Mouse (Mus musculus): ENCODE data around the gene Gid4. TPM values are rescaled to one million over a fixed set of nuclear protein-coding genes. Genes with fewer than 3 reads are reported as not detected.
A peak's percentile ranks its signal among the peaks of the same experiment; 100 is the strongest.
"Not testable (repeated sequence)": the region's sequence is repeated elsewhere in the genome, so short reads cannot be mapped to it uniquely, and the experiment has no call there.

Gene Gid4
- polyA plus RNA-seq, 1 experiment: 26.0 TPM

- DNase-seq (ENCODE audit: low read depth): no peak
These were observed 16.6 kb downstream of the Gid4 start for GRCm38 (mm10) chr11:60433501-60433900.

GRCm38 (mm10) chr11:60435133-60435532 lies 18.2 kb downstream of the Gid4 start:
- no peak for DNase-seq (ENCODE audit: low read depth)

GRCm38 (mm10) chr11:60436618-60437017 lies 19.7 kb downstream of the Gid4 start:
- DNase-seq (ENCODE audit: low read depth): no peak

GRCm38 (mm10) chr11:60439621-60440020 lies 22.7 kb downstream of the Gid4 start:
- DNase-seq (ENCODE audit: low read depth): not testable (repeated sequence)

GRCm38 (mm10) chr11:60440176-60440575 lies 23.2 kb downstream of the Gid4 start:
- DNase-seq (ENCODE audit: low read depth): no peak

GRCm38 (mm10) chr11:60442896-60443295 lies 26.0 kb downstream of the Gid4 start:
- DNase-seq (ENCODE audit: low read depth): no peak

- no peak for DNase-seq (ENCODE audit: low read depth)
These were observed 27.1 kb downstream of the Gid4 start for GRCm38 (mm10) chr11:60444007-60444406.

- peak; percentile 33 for DNase-seq (ENCODE audit: low read depth)
These were observed 37.3 kb downstream of the Gid4 start, which contains the start of gene Drg2 for GRCm38 (mm10) chr11:60454080-60454744. Gene Drg2 (plus strand): TSS chr11:60454591.

- no peak for DNase-seq (ENCODE audit: low read depth)
These were observed 37.8 kb downstream of the Gid4 start for GRCm38 (mm10) chr11:60454745-60455087.

- DNase-seq (ENCODE audit: low read depth): no peak
These were observed 41.0 kb downstream of the Gid4 start for GRCm38 (mm10) chr11:60457973-60458372.

- no peak for DNase-seq (ENCODE audit: low read depth)
These were observed 49.0 kb downstream of the Gid4 start for GRCm38 (mm10) chr11:60465943-60466380.

GRCm38 (mm10) chr11:60469039-60469438 lies 52.1 kb downstream of the Gid4 start, which contains the start of gene Myo15:
Gene Myo15 (plus strand): TSS chr11:60469339.
- DNase-seq (ENCODE audit: low read depth): no peak

- DNase-seq (ENCODE audit: low read depth): no peak
These were observed 53.8 kb downstream of the Gid4 start for GRCm38 (mm10) chr11:60470743-60471142.

- no peak for DNase-seq (ENCODE audit: low read depth)
These were observed 57.6 kb downstream of the Gid4 start for GRCm38 (mm10) chr11:60474534-60474933.

- no peak for DNase-seq (ENCODE audit: low read depth)
These were observed 58.9 kb downstream of the Gid4 start for GRCm38 (mm10) chr11:60475668-60476362.

- DNase-seq (ENCODE audit: low read depth): no peak
These were observed 61.2 kb downstream of the Gid4 start for GRCm38 (mm10) chr11:60478121-60478520.

- DNase-seq (ENCODE audit: low read depth): no peak
These were observed 69.3 kb downstream of the Gid4 start for GRCm38 (mm10) chr11:60486267-60486666.

GRCm38 (mm10) chr11:60492726-60493125 lies 75.8 kb downstream of the Gid4 start:
- no peak for DNase-seq (ENCODE audit: low read depth)

GRCm38 (mm10) chr11:60495692-60496091 lies 78.7 kb downstream of the Gid4 start:
- DNase-seq (ENCODE audit: low read depth): no peak
